Mouse (Mus musculus) CD8-positive naive resting alpha-beta T cell, adult 2 months (primary cell): ENCODE results near the gene 4931408C20Rik.

Experiments used
- DNase-seq, 2 experiments: peaks; one replicate each; pipeline ENCODE4 v3.0.0; 2022; ENCODE audit warnings: low read depth in 2 of 2, low spot score in 2 of 2

Gene 4931408C20Rik

GRCm38 (mm10) chr1:26686842-26687760 lies at the start of gene 4931408C20Rik:
4931408C20Rik (minus strand) TSS chr1:26687460.
- DNase-seq: peak; percentile 3 to 26

DNA sequence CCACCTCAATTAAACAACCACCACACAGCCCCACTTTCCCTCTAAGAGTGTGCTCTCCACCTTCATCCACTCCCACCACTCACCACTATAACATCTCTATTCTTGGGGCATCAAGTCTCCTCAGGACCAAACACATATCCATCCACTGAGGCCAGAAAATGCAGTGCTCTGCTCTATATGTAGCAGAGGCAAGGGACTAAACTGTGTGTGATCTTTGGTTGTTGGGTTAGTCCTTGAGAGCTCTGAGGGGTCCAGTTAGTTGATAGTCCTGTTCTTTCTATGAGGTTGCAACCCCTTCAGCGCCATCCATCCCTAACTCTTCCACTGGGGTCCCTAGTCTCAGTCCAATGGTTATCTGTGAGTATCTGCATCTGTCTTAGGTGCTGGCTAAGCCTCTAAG lies 666 bp upstream of the 4931408C20Rik start:
- DNase-seq: no peak

DNA sequence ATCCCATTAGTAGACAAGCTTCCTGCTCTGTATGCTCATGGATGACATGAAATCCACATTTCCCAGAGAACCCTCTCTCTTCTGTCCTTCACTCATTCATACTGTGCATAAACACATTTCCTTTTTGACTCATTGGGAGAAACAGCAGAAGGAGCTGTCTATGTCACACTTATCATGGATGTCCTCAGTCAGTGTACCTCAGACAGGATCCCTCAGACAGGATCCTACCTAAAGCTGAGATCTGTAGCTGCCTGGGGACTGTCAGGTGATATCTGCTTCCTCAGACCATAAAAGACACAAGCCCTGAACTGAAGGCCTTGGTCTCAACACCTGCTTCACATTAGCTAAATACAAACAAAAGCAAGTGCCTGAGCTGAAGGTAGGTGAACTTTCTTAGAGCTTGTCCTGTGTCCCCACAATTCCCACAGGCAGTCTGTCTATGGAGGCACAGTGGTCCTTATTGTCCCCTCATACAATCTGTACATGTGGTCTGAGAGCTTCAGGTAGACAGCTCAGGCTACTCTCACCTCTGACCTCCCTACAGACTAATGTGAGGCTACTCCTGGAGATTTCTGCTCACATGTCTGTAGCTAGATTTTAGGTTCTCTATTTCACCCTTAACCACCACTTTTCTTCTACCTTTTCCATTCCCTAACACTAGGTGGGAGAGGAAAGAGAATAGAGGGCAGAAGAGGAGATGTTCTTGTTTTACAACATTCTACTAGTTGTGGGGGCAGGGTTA lies 1.1 kb downstream of the 4931408C20Rik start:
- no peak for DNase-seq

DNA sequence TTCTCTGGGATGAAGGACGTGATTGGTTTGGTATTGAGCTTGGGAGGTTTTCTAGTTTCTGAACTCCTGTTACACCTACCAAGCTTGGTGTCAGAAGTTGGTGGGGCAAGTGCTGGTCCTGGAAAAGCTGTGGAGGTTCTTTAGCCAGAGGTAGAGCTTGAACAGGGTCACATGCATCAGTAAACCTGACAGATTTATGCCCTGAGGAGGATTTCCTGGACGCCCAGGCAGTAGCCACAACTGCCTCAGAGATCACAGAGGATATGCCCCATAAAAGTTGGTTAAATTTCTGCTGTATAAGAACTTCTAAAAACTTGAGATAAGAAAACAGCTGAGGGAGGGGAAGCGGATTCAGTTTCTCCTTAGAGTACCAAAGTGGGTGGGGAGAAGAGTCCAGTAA lies 1.9 kb downstream of the 4931408C20Rik start:
- no peak for DNase-seq

DNA sequence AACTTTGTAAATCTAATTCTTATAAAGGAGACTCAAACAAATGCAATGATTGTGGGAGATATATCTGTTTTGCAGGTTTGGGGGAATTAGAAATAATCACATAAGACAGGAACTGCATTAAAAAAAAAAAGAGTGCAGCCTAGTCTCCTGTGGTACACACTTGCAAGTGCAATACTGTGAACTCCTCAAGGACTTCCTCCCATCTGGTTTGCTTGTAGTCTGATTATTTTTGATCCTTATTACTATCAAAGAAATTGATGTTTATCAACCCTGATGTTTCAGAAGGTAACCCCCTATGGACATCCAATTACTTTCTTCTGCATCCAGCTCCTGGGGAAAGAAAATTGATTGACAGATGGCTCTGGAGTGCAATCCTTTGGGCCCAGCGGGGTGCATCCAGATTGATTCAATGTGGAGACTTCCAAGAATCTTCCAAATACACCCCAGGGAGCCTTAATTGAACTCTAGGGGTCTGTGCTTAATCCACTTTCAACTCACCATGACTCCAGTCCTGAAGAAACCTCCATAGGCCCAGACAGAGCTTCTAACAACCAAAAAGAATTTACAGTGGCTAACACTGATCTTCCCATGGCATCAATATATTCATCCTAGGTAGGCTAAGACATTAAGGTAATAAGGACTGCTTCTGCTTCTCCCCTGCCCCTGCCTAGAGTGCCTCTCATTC lies 37.4 kb downstream of the 4931408C20Rik start:
- no peak for DNase-seq

- no peak for DNase-seq
Measured at GRCm38 (mm10) chr1:26636051-26636450, 51.2 kb downstream of the 4931408C20Rik start.
